Mouse (Mus musculus) heart, adult 11 months (tissue): ENCODE data around the gene Elk3.

Experiments used
- DNase-seq: peaks from one replicate; pipeline ENCODE4 v3.0.0; 2022

Gene Elk3

DNA sequence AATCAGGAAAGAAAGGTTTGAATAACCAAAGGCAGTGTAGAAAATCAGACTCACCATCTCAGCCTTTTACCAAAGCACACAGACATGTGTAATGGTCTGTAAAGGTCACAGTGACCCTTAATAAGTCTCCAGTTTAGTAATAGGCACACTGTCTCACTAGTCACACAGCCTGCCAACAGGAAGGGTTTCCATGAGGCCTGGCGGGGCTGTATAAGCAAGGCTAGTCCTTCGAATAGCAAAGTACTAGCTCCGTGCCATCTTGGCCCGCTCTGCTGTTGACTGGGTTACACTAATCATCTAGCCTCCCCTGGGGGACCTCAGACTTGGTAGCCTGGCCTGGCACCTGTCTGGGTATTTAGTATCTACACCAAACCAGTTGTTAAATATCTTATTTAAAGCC, 20.6 kb upstream of the Elk3 start:
- DNase-seq: no peak

DNA sequence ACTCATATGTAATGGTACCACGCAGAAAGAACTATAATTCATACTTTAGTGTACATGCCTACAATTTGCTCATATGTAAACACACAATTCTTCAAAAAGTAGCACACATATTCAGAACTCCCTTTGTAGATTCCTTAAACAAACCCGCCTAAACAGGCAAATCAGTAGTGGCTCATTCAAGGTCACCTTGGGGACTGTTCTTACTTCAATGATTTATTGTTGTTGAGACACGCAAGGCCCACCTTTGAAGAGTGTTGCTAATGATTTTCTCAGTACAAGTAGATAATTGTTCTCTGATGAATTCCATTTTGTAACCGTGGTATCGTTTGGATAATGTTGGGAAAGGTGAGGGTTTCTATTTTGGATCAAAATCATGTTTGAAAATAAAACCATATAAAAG, 17.4 kb upstream of the Elk3 start:
- DNase-seq: no peak

DNA sequence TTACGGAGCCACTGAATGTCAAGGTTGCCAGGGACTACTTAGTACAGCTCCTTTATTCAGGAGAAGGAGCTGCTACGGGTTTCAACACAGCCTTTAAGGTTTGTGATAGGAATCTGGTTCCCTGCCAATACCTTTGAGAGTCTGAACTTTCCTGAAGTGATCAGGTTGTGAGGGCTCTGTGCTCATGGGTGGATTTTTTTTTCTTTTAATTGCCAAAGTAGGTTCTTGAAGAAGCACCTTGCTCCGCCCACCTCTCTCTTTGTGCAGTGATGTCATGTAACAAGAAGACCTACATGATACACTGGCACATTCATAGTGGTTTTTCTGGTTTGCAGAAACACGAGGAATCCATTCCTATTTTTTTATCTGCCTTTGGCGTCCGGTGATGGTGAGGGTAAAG, 16.3 kb upstream of the Elk3 start:
- peak; percentile 74 for DNase-seq

DNA sequence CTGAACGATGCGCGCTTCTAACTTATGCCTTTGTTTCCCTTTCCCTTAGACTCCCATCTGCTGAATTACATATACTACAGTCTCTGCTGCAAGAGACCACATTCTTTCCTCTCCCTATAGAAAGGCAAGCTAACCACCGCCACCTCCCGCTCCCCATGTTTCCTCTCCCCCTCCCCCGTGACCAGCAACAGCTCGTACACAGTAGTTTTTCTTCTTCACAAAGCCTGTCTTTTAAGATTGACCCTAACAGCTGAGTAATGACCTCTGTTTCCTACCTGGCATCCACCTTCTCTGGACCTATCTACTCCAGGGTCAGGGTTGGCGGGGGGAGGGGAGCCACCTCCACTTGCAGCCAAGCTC, 15.8 kb upstream of the Elk3 start:
- DNase-seq: no peak

DNA sequence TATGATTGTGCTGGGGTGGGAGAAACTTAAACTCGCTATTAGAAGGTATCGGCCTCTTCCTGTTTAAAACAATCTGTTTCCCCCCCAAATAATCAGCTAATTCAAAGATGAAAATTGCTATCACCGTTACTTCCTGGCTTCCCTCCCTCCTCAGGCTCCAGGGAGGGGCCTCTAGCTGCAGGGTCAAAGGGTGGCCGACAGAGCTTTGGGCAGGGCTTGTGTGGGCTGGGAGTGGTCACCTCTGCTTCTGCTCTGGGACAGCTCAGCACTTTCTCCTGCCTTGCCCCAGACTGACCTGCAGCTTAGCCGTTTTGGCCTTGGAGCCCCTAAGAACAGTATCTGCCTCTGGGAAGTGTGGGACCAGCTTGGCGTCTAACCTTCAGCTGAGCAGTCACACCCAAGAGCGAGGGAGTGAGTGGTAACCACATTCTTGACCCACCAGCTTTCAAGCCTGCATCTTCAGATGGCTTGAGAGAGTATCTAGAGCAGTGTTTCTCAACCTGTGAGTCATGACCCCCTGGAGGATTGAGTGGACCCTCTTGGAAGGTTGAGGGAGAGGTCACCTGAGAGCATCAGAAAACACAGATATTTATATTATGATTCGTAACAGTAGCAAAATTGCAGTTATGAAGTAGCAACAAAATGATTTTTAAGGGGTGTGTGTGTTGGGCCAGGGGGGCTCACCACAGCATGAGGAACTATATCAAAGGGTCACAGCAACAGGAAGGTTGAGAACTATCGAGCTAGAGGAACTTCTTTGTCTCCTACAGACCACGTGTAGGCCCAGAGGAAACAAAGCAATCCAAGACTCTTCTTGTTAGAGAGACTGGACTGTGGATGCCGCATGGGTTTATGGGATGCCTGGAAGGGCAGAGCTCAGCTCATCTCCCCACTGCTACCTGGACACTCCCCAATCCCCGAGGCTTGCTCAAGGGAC, 15.1 kb upstream of the Elk3 start:
- peak; percentile 97 for DNase-seq

DNA sequence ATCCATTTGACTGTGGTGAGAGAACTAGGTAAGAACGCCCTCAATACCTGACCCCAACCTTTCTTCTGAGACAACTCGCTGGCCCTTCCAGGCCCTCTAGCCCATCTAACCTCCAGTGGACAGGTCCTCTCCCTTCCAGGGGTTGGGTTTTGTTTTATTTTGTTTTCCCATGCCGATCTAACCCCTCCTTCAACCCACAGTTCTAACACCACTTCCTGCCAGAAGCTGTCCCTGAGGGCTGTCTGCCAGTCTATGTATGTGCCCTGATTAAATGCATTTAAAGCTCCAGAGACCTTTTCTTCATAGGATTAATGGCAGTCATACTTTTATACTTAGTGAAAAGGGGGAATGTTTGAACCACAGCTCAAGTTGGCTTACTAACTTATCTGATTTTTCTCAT, 14.4 kb upstream of the Elk3 start:
- DNase-seq: peak; percentile 90

DNA sequence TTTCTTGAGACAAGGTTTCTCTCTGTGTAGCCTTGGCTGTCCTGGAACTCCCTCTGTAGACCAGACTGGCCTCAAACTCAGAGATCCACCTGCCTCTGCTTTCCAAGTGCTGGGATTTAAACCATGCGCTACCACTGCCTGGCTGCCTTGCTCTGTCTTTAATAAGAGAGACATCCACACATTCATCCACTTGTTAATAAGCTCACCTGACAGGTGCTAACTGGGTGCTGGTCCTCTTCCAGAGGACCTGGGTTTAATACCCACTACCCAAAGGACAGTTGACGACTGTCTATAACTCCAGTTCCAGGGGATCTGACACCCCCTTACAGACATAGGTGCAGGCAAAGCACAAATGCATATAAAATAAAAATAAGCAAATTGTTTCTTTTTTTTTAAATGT, 13.5 kb upstream of the Elk3 start:
- no peak for DNase-seq

DNA sequence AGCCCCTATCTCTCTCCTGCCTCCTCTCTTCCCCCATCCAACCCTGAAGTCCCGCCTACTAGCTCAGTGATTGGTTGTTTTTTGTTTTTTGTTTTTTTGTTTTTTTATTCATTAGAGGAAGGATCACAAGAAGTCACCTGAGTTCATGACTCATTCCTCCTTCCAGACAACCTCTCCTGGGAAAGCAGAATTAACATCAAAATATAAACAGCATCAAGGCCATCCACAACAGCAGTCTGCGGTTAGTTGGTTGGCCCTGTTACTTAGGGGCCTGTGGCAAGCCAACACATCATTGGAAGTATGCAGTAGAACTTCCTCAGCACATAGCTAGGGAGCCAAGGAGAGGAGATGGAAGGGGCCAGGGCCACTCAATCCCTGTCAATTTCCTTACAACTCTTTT, 12.7 kb upstream of the Elk3 start:
- no peak for DNase-seq

DNA sequence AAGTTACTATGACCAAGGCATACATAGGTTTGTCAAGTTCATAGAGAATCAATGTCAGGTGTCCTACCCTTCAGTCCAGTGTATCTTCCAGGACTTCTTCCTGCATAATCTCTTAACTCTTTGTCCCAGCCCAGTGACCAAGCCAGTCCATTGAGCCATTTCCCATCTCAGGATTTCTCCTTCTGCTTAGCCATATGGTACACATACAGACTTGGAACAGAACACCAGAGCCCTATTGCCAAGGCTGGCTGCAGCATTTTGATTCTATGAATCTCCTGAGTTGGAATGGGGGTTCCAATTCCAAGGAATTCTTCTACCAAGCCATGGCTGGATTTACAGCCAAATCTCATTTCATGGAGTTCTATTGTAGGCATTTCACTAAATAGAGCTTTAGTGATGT, 10.8 kb upstream of the Elk3 start:
- DNase-seq: no peak

DNA sequence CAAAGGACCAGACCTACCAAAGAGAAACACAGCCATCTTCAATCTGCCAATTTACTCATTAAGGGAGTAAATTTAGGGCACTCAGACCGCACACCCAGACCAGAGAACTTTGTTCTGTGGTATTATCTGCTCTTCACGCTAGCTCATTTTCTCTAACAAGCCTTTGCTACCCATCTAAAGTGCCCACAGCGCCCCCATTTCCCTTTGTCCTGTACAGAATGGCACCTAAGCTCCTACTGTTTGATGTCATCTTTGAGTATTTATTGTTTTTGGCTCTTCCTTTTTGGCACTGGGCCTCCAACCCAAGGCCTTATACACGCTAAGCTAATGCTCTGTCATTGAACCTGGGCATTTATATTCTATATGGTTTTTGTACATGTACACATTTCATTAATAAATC, 9.2 kb upstream of the Elk3 start:
- DNase-seq: no peak

DNA sequence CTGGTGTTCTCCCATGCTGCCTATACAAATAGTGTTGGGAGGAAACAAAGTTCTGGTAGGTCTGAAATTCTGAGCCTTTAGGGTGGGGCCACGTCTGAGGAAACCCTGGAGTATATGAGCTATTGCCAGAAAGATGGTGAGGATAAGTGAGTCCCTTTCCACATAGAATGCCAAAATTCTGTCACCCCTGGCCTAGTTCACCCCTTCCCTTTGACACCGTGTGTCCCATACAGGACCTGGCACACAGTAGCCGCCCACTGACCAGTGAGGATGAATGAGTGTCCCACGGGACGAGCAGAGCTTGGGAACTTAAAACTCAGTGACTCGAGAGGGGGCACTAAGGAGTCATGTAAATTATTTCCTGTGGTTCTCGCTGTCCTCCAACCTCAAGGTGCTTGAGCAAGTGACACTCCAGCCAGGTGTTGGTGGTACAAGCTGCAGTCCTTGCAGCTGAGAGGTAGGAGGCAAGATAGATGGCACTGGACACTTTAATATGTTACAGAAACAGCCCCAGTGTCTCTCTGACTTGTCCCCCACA, 8.7 kb upstream of the Elk3 start:
- peak; percentile 93 for DNase-seq

DNA sequence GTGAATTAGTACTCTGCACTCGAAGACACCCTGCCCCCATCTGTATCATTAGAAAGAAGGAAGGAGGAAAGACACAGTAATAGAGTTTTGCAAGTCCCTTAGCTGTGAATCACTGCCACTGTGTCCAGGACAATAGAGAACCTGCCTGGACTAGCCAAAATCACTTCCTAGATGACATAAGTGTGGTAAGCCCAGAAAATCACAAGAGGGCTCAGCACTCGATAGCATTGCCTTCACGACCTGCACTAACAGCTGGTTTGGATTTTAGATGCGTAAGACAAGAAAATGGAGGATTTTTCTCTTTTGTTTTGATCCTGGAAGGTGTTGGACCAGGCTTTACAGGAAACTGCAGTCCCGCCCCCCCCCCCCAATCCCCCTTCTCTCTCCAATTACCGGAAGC, 6.0 kb upstream of the Elk3 start:
- DNase-seq: no peak

DNA sequence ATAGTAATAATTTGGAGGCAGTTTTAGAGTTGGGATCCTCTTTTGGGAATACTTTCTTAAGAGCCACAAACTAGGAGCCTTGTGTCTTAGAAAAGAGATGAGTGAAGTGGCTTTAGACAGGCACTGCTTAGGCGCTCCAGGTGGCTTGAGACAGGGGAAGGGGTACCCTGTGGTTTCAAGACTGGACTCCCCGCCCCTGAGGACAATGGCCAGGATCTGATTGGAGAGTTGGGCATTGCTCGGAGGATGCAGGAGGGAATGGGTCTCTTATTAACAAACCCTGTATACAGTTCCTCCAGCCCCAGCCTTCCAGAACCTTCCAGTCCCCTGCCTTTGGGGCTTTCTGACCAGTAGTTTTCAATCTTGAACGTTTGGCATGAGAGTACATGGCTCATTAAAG, 641 bp upstream of the Elk3 start:
- no peak for DNase-seq

DNA sequence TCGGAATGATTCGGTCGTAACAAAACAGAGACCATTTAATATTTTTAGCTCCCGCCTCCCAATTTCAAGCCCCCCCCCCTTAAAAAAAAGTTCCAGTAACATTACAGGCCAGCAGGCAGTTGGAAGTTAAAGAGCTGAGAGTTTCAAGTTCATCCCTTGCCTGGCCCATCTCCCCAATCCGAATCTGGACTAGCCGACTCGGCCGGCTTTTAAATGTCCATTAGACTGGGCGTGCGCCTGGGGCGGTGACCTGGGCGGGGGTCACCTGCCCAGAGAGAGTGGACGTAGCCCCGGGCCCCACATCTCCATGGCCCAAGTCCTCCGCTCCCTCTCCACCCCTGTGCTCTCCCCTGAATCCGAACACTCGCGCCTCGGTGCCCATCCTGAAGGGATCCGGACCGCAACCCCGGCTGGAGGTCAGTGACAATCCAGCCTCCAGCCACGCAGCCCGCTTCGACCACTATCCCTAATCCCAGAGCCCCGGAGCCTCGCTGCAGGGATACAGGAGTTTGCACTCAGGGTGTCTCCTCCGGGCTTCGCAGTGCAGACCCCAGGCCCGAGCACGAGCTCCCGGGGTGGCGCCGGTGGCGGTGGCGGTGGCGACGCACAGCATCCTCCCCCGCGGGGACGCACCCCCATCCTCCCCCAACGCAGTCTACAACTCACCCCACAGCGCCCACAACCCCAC, 857 bp downstream of the Elk3 start:
- peak; percentile 96 for DNase-seq

DNA sequence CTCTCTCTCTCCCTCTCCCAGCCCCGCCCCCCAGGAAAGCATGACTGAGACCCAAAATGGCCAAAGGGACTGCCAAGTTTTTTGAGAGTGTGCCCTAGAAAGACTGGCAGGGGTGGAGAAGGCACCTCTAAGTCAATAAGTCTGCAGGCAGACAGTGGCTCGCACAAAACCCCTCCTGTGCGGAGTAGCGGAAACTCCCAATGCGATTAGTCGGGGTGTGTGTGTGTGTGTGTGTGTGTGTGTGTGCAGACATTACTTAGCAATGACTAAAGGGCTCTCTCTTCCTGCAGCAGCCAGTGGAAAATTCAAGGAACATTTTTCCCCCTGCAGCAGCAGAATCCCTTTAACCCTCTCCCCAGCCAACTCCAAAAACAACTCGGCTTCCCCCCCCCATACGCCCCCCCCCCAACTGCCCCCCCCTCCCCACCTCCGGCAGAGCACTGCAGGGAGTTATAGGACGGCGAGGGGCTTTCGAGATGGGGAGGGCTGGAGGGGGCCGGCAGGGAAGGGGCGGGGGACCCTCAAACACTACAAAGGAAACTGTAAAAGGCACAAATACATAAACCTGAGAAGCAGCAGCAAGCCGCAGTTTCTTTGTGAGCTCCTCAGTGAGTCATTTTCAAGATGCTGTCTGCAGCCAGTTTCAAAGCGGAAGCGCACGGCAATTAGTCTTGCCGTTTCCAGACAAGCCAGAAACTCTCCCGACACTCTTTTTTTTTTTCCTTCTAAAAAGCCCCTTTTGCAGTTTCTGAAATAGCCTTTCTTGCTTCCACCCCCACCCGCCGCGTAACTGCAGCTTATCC, 1.6 kb downstream of the Elk3 start:
- peak; percentile 97 for DNase-seq

DNA sequence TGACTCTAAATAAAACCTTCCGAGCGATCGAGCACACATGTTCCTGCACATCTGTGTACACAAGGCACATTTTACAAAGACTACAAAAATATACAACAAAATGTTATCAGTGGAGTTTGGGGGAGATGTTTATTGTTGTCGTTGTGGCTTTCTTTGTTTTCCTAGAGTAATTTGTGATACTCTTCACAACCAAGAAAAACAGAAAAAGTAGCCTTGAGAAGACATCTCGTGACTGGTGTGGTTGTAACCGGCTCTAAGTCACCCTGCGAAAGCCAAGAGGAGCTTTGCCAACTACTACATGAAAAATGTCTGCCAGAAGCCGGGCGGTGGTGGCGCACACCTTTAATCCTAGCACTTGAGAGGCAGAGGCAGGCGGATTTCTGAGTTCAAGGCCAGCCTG, 4.6 kb downstream of the Elk3 start:
- no peak for DNase-seq

DNA sequence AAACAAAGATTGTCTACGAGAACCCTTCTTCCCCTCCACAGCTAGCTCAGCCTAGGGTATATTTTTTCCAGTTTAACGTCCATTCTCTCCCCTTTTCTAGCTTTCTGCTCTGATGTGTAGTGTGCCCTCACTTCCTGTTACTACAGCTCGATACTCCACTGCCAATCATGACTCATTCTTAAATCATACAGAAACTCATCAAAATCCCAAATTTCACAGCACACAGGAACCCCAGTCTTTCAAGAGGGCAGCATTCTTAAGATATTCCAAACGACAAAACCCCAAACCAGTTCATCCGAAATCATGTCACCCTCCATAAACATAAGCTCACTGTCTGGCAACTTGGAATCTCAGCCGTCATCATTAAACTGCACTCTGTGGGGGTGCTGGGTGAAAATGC, 5.0 kb downstream of the Elk3 start:
- no peak for DNase-seq

DNA sequence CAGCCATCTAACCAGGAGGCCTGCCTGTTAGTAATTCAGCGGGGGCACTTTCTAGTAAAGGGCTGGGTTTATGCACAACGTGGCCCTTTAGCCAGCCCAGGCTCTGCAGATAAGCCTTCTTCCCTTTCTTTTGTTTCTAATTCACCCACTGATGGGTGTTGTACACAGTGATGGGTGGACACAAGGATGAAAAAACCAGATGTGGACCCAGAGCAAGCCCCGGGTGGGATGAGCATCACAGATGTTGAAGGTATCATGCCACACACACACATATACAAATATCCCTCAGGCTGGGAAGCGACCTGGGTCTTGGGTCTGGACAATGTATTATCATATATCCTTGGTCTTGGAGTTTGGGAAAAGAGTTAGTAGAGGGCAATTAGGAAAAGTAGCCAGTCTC, 7.7 kb downstream of the Elk3 start:
- peak; percentile 96 for DNase-seq

DNA sequence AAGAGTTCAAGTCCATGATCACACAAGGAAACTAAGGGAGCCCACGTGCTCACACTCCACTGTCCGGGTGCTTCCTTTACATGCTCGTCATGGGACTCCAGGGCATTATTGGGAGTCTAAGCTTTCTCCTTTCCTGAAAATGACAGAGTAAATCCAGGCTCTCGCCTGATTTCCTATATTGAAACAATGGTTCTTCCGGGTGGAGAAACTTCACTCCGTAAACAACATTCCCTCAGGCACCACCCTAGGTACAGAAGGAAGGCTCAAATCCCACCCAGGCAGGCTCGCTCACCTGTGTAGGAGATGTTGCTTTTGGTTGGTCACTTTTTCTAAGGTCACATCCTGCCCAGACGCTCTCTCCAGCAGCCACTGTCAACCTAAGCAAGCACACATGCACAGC, 9.1 kb downstream of the Elk3 start:
- DNase-seq: peak; percentile 97

DNA sequence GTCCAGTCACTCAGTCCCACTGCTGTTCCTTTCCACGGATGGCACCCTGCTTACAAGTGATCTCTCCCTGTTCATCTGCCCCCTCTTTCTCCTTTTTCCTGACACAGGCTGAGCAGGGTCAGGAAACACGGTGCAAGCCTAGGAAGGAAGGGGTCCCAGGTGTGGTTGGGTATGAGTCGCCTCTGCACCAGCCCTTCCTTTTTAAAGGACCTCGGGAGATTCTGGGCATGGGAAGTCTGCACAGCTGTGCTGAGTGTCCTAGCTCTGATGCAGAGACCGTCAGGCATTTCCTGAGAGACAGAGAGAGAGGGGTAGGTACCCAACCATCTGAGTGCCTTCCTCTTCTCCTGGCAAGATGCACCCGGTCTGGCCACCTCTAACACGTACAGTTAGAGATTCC, 12.7 kb downstream of the Elk3 start:
- DNase-seq: no peak

DNA sequence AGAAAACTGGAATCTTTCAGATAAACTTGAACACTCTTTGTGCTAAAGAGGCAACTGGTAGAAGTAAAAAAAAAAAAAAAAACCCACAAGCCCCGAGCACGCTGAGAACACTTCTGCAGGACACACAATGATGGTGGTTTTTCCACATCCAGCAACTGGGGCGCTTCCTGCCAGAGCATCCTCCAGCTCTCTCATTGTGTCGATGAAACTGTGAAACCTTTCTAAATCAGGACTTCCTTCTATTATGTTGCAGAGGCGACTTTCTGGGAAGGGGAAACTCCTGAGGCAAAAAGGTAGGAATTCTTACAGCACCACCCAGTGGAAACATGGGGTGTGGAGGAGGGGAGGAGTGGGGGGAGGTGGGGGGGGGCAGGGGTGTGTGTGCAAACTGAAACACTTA, 13.2 kb downstream of the Elk3 start:
- DNase-seq: peak; percentile 99

DNA sequence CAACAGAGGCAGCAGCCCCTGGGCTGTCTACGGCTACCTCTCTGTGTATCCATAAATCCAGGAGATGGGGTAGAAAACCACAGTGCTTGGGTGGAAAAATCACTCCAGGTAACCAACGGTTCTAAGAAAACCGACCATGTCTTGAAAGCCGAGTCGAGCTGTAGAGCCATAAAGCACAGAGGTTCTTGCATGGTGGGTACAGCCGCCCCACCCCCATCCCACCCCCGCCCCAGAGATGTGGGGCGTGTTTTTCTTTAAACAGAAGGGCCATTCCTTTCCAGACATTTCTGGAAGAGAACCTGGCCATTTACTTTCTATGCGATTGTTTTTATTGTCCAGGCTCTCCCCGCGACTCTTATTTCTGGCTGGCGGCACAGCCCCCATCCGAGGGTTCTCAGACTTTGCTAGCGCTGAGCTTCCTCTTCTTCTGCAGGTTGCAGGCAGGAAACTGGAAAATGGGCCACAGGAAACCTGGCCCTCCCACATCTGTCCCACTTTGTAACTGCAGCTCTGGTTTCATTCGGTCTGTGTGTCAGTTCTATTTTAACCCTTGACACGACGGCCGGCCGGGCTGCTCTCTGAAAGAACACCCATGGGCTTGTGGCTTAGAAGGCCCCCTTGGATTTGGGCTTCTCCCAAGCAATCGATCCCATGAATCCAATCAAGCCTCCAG, 16.3 kb downstream of the Elk3 start:
- peak; percentile 95 for DNase-seq

DNA sequence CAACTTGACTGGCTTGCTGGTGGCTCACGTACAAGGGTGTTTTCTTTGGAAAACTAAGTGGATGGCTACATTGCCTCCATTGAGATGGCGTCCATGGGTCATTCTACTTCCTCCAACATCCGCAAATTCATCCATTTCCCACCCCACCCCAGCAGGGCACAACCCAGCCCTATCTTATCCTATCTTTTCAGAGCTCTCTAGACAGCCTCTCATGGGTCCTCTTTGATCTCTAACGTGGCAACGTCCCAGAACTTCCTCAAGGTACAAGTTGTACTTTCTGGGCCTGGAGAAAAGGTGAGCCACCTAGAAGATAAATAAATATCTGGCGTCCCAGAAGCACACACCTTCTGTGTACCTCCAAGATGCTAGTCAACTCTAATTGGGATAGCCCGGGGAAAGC, 17.3 kb downstream of the Elk3 start:
- DNase-seq: peak; percentile 95
